Mouse (Mus musculus) left cerebral cortex, adult 8-10 months (tissue): ENCODE data around the gene Antxrl. TPM values are rescaled to one million over a fixed set of nuclear protein-coding genes. Genes with fewer than 3 reads are reported as not detected.
A peak's percentile ranks its signal among the peaks of the same experiment; 100 is the strongest.

ENCODE experiments used
- DNase-seq, 2 experiments: peaks; one replicate each; pipeline ENCODE4 v3.0.0; 2022; ENCODE audit warnings: low spot score in 2 of 2
- total RNA-seq, 4 experiments: library from RNA; stranded (reverse); gene quantifications; 2 replicates each; pipeline ENCODE4 v1.2.4; 2022

Antxrl gene
- not detected for total RNA-seq

DNA sequence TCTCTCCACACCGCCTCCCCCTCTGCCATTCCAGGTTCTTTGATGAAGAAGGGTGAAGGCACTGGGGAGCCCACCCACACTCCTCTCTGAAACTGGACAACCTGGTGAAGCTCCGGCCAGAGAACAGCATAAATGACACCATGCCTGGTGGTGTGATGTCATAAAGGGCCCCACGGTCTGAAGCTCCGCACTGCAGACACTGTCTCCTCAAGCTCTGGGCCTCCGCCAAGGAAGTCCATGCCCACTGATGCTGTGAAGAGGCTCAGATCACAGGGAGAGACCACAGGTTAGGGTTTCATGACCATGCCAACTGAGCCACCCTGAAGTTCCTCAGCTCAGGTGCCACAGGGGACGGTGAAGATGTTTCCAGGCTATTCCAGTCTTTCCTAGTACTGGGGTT is at the start of gene Antxrl:
Gene Antxrl, plus strand, starts transcription at position 192 of the 400 bp plus-strand sequence.
- no peak for DNase-seq

GRCm38 (mm10) chr14:34015063-34015462 is 37.4 kb upstream of the Antxrl start, which contains the start of gene Gm30083:
TSS of gene Gm30083 (minus strand) at chr14:34015182.
- DNase-seq: no peak

GRCm38 (mm10) chr14:34016381-34016780 is 36.1 kb upstream of the Antxrl start, which contains the start of gene Gm5460:
TSS of gene Gm5460 (plus strand) at chr14:34016758.
- no peak for DNase-seq

GRCm38 (mm10) chr14:34016938-34017337 is 35.6 kb upstream of the Antxrl start:
- DNase-seq: no peak

DNA sequence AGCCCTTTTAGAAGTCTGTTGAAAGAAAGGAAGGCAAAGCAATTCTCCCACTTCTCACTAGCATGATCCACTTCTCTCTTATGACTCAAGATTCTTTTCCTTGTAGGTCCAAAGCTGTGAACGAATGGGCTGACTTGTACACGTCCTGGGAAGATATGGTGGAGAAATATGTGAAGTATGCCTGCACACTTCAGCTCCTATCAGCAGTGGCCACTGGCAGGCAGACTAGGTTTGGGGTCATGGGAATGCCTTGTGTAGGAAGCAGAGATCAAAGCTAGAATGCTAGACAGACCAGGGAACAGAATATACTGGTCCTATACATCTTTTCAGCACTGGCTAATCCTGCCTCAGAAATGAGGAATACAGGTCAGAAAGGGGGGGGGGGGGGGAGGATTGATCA is 25.8 kb upstream of the Antxrl start:
- no peak for DNase-seq

- DNase-seq: no peak
Measured at GRCm38 (mm10) chr14:34033841-34034610, 18.5 kb upstream of the Antxrl start.

GRCm38 (mm10) chr14:34041241-34041640 is 11.3 kb upstream of the Antxrl start:
- DNase-seq: no peak

- no peak for DNase-seq
Measured at GRCm38 (mm10) chr14:34043341-34043740, 9.2 kb upstream of the Antxrl start.

GRCm38 (mm10) chr14:34050101-34050779 is 2.3 kb upstream of the Antxrl start:
- DNase-seq: no peak

DNA sequence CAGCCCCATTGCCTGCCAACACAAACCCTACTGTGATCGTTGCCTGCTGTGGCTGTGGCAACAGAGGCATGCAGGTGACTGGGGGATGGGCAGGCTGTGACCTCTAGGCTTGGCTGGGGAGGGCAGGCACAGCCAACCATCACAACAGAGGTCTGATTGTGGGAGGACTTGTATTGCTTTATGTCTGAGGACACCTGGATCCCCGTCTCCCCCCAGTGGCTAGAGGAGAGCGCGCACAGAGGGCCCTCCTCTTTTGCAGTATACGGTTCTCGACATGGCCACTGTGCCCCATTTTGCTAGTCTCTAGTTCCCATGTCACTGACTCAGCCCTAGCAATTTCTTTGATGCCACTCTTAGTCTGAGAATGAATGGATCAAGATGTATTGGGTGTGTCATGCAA is 19.2 kb downstream of the Antxrl start:
- DNase-seq: no peak

GRCm38 (mm10) chr14:34075346-34075745 is 22.8 kb downstream of the Antxrl start:
- no peak for DNase-seq

DNA sequence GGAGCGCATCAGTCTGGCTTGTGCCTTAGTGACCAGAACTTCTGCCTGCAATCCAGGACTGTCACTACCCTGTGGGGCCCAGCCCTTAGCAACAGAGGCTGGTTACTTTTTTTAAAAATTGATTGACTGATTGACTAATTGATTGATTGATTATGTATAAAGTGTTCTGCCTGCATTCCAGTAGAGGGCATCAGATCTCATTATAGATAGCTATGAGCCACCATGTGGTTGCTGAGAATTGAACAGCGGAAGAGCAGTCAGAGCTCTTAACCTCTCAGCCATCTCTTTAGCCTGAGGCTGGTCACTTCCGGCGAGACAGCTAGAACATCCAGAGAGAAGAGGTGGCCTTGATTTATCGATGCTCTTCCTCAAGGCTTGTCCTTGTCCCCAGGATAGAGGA is 24.7 kb downstream of the Antxrl start:
- no peak for DNase-seq

DNA sequence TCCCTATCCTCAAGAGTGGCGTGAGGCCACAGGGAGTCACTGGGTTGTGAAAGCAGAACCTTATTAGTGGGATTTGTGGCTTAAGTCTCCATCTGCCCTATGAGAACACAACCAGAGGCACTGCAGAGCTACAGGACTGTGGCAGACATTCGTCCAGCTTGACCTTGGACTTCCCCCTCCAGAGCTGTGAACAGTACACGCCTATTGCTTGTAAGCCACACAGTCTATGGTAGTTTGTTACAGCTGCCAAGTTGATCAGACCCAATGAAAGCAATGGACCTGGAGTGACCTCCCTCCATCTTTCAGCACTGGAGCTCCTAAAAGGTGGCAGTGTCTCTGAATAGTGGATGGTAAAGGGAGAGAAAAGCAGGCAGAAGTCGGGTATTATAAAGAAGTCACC is 25.8 kb downstream of the Antxrl start:
- DNase-seq: no peak

DNA sequence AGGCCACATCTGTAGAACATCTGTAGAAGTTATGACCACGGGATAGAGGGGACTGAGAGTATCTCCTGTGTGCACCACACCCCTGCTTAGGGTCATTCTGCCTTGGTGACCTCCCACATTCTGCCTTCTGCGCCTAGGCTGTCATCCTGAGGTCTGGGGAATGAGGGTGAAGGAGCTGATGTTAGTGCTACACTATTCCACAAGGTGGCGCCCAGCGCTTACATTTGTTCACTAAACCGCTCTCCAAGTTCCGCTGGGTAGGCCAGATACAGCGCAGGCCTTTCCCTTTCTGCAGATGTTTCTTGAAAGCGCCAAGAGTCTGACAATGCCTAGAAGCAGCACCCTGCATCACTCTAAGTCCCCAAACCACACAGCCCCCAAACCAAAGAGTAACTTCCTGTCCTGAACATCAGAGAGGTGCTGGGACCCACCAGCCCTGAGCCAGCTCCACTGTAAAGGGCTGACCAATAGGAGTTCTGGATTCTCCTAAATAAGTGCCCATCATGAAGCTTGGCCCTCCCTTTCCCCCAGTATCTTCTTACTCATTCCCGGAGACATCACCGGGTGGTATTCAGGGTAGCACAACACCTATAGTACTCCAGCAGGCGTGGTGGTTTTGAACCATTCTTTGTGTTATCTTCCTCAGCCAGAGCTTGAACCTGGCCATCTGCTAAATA is 28.0 kb downstream of the Antxrl start:
- DNase-seq: peak; percentile 13 to 16

DNA sequence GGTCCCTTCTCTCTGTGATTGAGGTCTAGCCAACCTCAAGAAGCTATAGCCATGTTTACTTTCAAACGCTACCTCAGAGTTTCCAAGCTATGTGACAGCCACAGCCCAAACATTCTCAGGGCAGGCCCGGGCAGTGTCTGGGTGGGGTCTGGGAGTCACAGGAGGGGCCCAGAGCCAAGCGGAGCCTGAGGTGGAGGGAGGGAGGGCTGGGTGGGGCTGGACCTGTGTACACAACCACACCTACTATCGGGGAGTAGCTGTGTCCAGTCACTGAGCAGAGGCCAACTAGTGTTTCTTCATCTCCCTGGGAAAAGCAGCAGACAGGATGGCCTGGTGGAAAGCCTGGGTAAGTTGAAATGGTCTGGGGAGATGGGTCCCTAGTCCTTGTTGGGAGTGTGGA is 33.2 kb downstream of the Antxrl start, which contains the start of gene Anxa8:
Gene Anxa8, plus strand, starts transcription at position 251 of the 400 bp plus-strand sequence.
- no peak for DNase-seq

GRCm38 (mm10) chr14:34086806-34087205 is 34.3 kb downstream of the Antxrl start:
- DNase-seq: no peak

DNA sequence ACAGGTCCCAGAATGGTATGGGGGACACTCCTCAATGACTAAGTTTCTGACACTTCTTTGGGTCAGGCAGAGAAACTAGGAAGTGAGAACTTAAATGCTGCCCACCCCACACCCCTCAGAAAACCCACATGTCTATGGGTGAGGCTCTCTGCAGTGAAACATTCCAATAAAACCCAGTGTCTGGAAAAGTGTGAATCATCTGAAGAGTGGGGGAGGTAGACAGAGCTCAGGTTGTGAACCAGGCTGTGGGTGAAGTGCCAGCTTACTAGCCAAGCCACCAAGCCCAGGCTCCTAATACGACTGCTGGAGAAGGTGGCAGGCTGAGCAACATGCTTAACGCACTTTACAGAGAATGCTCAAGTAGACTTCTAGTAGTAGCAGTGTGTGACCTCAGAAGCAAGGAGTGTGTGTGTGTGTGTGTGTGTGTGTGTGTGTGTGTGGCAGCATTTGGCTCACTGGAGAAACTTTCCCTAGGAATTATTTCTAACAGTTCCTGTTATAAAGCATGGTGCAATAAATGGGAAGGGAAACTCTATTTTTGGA is 35.4 kb downstream of the Antxrl start:
- no peak for DNase-seq

DNA sequence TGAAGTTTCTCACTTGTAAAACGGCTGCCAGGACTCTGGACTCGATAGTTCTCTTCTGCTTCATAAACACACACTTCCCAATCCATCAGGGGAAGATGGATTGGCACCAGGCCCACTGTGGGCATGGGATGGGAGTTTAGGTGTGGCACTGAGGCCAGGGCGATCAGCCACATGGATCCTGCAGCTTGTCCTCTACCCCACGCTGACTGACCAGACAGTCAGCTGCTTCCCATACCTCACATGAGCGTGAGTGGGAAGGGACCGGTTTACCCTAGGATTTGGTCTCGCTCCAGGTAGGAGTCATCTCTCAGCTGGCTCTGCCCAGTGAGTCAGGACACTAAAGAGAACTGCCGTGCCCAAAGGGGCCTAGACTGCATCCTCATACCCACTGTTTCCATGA is 37.3 kb downstream of the Antxrl start:
- DNase-seq: no peak

GRCm38 (mm10) chr14:34091475-34091874 is 39.0 kb downstream of the Antxrl start:
- no peak for DNase-seq

GRCm38 (mm10) chr14:34092856-34093255 is 40.3 kb downstream of the Antxrl start:
- DNase-seq: no peak

- no peak for DNase-seq
Measured at GRCm38 (mm10) chr14:34096161-34096560, 43.7 kb downstream of the Antxrl start.

DNA sequence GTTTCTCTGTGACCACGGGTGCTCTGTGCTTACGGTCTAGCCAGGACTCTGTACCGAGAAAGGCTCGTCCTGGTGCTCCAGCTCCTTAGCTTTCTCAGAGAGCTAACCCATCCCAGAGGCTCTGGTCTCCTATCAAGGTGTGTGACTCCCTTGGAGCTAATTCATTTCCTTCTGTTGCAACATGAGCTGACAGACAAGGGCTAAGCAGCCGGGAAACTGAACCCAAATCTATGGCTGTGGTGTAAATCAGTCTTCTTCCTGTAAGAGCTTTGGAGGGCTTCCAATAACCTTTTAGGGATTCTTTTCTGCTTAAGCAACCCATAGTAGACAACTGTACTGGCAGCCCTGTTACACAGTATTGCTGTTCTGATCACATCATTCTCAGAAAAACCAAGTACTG is 50.1 kb downstream of the Antxrl start, which contains the start of gene A630023A22Rik:
Gene A630023A22Rik, minus strand, starts transcription at position 154 of the 400 bp plus-strand sequence.
- no peak for DNase-seq
